Mouse (Mus musculus) ovary, postnatal 14 days (tissue): ENCODE measurements around the gene Myh6.
A peak's percentile ranks its signal among the peaks of the same experiment; 100 is the strongest.

Experiments used
- DNase-seq: peaks from one replicate; pipeline ENCODE4 v3.0.0; 2022; ENCODE audit warnings: low spot score

Myh6 gene

DNA sequence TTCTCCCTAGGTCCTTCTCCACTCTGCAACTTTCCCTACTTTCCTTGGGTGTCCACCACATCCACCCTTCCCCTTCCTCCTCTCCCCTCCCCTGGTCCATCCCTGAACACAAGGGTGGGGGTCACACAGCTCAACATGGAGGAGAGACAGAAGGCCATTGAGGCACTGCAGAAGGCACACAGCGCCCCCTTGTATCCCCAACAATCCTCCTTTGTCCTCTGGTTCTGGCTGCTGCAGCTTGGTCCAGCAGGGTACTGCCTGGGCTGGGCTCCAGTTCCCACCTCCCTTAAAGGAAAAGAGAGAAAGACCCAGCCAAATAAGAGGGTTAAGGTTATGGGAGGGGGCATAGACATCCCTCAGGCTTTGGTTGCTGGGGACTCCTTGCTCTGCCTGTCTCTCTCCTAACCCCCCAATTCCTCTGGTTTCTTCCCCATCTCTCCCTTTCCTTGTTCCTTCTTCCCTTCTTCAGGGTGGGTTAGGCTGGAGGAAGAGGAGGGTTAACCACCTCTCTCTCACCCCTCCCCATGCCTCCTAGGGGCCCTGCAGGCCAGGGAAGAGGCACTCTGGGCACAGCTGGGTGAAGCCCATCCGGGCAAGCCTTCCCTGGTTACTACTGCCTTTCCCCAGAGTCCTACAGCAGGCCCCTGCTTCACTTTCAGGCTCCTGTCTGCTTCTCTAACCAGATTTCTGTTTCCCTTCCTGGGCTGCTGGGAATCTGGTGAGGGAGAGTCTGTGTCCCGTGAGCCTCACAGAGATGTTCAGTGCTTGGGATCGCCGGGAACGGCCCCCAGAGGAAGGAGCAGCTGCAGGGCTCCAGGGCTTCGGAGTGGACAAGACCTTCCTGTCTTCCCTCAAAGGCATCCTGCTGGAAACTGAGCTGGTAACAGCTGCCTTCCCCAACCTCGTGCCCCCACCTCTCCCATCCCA lies 30.6 kb downstream of the Myh6 start, which contains the start of gene Cmtm5:
Gene Cmtm5, plus strand, starts transcription at position 358 of the 927 bp plus-strand sequence.
- no peak for DNase-seq

GRCm38 (mm10) chr14:54932645-54933150 lies 34.0 kb downstream of the Myh6 start, which contains the start of gene Il25:
Gene Il25 (plus strand): TSS chr14:54932695.
- no peak for DNase-seq

DNA sequence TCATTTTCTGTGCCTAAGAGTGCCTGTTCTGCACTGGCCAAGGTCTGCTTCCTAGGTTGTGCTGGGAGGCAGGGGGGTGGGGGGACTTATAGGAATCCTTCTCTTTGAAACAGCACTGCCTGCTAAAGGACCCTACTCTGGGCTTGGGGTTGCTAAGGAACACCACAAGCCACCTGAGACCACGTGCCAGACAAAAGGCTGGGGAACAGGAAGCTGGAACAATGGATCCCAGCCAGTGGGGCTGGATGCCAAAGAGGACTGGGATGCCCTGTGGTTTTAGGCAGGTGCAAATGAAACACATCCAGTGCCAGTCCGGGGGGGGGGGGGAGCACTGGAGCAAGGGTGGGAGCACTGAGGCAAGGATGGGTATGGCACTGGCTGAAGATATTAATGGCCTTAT lies 36.3 kb downstream of the Myh6 start:
- peak; percentile 54 for DNase-seq

- no peak for DNase-seq
Measured at GRCm38 (mm10) chr14:54929801-54930200, 36.9 kb downstream of the Myh6 start.

GRCm38 (mm10) chr14:54927296-54927695 lies 39.4 kb downstream of the Myh6 start:
- no peak for DNase-seq

- DNase-seq = peak; percentile 78
Measured at GRCm38 (mm10) chr14:54926401-54927158, 40.1 kb downstream of the Myh6 start.

DNA sequence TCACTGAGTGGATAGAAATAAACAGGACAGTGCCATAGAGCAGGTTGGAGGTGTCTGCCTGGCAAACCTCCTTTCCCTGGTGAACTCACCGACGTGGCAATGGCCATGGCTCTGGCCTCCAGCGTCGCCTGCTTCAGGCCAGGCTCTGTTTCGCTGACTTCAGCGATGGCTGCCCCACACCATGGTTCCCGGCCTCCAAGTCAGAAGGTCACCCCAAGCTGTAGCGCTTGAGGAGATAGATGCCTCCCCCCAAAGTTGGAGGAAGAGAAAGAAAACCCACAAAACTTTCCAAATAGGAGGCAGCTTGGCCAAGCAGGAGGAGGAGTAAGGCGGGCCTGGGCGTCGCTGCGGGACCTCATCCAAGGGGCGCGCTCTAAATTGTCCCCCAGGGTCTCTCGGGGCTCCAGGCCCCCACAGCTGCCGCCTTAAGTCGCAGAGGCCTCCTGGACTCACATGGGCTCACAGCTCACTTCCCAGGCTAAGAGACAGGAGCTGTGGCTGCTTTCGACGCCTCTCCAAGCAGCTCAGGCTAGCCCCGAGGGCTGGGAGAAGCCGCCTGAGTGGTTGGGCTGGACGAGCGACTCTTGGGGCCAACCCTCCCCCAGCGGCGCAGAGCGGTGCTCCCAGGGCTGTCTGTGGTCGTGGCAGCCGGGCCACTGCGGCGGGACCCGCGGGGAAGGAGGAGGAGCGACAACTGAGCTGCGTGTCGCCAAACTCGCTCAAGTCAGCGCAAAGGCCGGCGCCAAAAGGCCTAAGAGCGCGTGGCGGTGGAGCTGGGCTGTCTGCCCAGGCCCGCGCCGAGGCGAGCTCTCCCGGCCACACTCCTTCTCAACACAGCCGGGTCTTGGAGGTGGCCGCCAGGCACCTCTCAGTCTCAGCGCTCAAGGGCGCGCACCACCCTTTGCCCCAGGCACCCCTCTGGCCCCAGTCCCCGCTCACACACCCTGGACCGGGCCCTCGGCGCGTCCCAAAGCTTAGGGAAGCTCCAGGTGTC lies 41.1 kb downstream of the Myh6 start, which contains the start of gene Efs:
Gene Efs, minus strand, starts transcription at position 778 of the 994 bp plus-strand sequence.
- peak; percentile 60 for DNase-seq

GRCm38 (mm10) chr14:54924641-54925348 lies 41.9 kb downstream of the Myh6 start:
- DNase-seq = peak; percentile 64

DNA sequence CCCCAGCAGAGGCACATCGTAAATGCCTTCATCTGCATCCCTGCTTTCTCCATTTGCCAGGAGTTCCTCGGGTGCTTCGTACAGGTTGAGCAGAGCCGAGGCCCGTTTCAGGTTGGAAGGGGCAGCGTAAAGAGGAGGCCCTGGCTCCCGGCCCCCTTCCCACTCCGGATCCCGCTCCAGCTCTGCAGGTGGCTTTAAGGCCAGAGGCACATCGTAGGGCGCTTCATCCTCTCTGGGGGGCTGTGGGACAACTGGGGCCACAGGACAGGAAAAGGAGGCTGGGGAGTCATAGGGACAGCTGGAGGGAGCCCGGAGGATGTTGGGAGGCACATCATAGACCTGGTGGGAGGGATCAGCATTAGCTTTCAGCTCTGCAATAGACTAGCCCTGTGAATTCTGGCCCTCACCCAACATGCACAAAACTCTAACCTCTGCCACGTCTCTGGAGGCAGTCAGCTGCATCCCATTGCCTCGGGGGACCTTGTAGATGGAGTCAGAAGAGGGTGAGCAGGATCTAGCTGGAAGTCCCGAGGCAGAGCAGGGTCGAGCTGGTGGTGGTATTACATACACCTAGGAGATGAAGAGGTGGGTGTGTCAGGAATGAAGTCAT lies 46.5 kb downstream of the Myh6 start:
- no peak for DNase-seq

DNA sequence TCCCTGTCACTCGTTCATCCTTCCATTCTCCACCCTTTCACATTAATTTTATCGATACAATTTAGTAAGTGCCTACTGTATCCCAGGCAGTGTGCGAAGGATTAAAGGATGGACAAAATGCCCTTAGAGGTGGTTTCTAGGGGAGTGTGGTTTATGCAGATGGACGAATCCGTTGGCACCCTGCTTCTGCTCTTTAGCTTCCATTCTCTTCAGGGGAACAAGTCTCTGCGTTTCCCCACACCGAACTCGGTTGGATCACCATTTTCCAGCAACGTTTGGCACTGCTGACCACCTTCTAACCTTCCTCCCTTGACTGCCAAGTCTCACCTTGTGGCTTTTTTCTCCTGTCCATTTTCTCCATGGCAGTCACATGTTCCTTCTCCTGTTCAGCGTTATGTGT lies 53.4 kb downstream of the Myh6 start:
- no peak for DNase-seq

GRCm38 (mm10) chr14:54912886-54913285 lies 53.8 kb downstream of the Myh6 start, which contains the start of gene Slc22a17:
Gene Slc22a17 (minus strand): TSS chr14:54913132.
- peak; percentile 69 for DNase-seq

DNA sequence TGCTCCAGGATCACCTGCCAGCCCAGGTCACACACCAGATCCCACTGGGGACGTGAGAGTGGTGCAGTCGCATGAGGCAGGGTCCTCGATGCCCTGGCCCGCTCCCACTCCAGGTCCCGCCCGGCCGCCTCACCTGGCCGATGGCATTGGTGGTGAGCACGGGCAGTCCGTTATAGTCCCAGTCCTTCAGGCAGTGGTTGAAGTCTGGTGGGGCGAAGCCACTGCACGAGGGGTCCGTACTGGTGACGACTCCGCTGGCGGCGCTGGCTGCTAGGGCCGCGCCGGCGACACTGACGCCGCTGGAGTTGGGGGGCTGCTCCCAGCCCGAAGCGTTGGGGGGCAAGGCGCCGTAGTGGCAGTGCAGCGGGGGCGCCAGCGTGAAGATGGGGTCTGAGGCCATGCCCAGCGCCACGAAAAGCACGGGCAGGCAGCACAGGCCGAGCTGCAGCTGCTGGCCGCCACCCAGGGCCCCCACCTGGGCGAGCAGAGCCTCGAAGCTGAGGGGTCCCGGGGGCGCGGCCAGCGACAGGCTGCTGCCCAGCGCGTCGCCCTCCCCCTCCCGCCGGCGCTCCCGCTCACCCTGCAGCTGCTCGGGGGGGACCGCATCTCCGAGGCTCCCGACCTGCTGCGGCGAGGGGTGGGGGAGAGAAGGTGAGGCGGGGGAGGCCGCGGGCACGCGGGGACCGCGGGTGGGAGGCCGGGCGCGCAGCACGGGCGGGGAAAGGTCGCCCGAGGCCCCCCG lies 54.4 kb downstream of the Myh6 start:
- DNase-seq = no peak

GRCm38 (mm10) chr14:54908682-54909081 lies 58.0 kb downstream of the Myh6 start:
- no peak for DNase-seq

GRCm38 (mm10) chr14:54903641-54904040 lies 63.1 kb downstream of the Myh6 start:
- DNase-seq = no peak

DNA sequence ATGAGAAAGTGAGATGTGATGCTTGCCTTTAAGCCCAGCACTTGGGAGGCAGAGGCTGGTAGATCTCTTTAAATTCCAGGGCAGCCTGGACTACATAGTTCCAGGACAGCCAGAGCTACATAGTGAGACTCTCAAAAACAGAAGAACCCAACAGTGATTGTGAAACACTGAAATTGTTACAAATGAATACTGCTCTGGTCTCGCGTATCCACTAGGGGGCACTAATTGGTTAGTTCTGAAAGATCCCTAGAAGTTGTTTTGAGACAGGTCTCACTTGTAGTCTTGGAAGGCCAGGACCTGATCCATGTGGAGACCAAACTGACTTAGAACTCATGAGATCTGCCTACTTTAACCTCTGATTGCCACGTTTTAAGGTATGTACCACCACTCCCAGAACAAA lies 66.3 kb downstream of the Myh6 start:
- peak; percentile 63 for DNase-seq

GRCm38 (mm10) chr14:54897445-54897844 lies 69.3 kb downstream of the Myh6 start:
- DNase-seq = no peak

GRCm38 (mm10) chr14:54894296-54895151 lies 72.2 kb downstream of the Myh6 start:
- peak; percentile 49 for DNase-seq

- DNase-seq = peak; percentile 95
Measured at GRCm38 (mm10) chr14:54893651-54894181, 73.0 kb downstream of the Myh6 start.
